ENCODE assay signal across 7 mouse cellular contexts in the genomic region with DNA sequence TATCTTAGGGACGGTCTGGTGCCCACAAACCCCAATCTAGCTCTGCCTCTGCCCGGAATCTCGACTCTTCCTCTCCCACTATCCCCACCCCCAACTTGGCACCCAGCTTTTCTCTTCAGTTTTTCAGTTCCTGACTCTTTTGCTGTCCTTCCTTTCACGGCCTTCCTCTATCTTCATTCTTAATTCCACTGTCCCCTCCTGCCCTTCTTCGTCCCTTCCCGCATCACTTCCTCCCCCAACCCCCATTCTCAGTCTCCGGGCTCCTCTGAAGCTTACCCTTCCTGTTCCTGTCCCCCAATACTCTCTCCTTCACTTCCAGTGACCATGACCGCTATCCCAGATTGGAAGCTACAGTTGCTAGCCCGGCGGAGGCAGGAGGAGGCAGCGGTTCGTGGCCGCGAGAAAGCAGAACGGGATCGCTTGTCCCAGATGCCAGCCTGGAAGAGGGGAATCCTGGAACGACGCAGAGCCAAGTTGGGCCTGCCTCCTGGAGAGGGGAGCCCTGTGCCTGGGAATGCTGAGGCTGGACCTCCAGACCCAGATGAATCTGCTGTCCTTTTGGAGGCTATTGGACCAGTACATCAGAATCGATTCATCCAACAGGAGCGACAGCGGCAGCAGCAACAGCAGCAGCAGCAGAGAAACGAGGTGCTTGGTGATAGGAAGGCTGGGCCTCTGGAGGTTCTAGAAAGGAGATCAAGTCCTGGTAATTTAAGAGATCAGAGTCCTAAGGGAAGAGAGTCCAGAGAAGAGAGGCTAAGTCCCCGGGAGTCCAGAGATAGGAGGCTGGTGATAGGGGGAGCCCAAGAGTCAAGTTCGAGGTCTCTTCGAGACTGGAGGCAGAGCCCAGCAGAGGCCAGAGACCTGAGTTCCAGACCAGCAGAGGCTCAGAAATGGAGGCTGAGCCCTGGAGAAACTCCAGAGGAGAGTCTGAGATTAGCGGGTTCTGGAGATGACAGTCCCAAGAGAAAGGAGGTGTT. TPM values are rescaled to one million over a fixed set of nuclear protein-coding genes. Genes with fewer than 3 reads are reported as not detected.
DNase-seq lines count a peak whose midpoint lies in the region; ATAC-seq and TF ChIP-seq lines count a peak whose summit lies in the region.

No protein-coding gene starts in this region.

- H3K9ac ChIP-seq in ES-Bruce4 (ENCODE audit: low read depth, poor library complexity, severe bottlenecking): peak overlapping the region; percentile 82
- H3K9ac ChIP-seq in forebrain, embryonic 15.5 days (replicated peaks): peak overlapping the region; percentile 89
- peak overlapping the region; percentile 77 for H3K9ac ChIP-seq in intestine, embryonic 16.5 days (ENCODE audit: low read depth, low read length)
- peak overlapping the region; percentile 79 for H3K9ac ChIP-seq in lung, embryonic 15.5 days

- H3K36me3 ChIP-seq in ES-Bruce4 (ENCODE audit: control insufficient read depth, insufficient read depth, low read length, poor library complexity, severe bottlenecking): no peaks in the 10 kb centered on the region
- peaks cover 5% of the 10 kb centered on the region for H3K36me3 ChIP-seq in forebrain, embryonic 15.5 days
- no peaks in the 10 kb centered on the region; the same call in 1 of the 2 replicates for H3K36me3 ChIP-seq in intestine, embryonic 16.5 days (ENCODE audit: control insufficient read depth, insufficient read depth, low read length)
- peaks cover 5% of the 10 kb centered on the region for H3K36me3 ChIP-seq in lung, embryonic 15.5 days

- TF ChIP-seq CTCF in ES-Bruce4 (IDR thresholded peaks at IDR 0.05; ENCODE audit: low read depth, low read length): peak; percentile 25

- peak overlapping the region; percentile 76 for H3K4me2 ChIP-seq in forebrain, embryonic 15.5 days (replicated peaks)
- peak overlapping the region; percentile 81 for H3K4me2 ChIP-seq in intestine, embryonic 16.5 days (ENCODE audit: low read depth, low read length)
- peak overlapping the region; percentile 90 for H3K4me2 ChIP-seq in lung, embryonic 15.5 days

- 8% methylated on average over 26 of the region's 26 CpGs for WGBS in forebrain, embryonic 15.5 days
- WGBS in intestine, embryonic 16.5 days: 16% methylated on average over 26 of the region's 26 CpGs
- WGBS in lung, embryonic 15.5 days: 4% methylated on average over 26 of the region's 26 CpGs

- H3K27me3 ChIP-seq in ES-Bruce4 (ENCODE audit: control insufficient read depth, insufficient read depth, low read length, poor library complexity, severe bottlenecking): no peaks in the 10 kb centered on the region
- H3K27me3 ChIP-seq in forebrain, embryonic 15.5 days: no peaks in the 10 kb centered on the region
- H3K27me3 ChIP-seq in intestine, embryonic 16.5 days (replicated peaks; ENCODE audit: control insufficient read depth, insufficient read depth, low read length): no peaks in the 10 kb centered on the region
- no peaks in the 10 kb centered on the region for H3K27me3 ChIP-seq in lung, embryonic 15.5 days

- H3K4me1 ChIP-seq in ES-Bruce4 (ENCODE audit: control insufficient read depth, insufficient read depth, low read length): peaks cover 5% of the 10 kb centered on the region
- H3K4me1 ChIP-seq in forebrain, embryonic 15.5 days: peaks cover 65% of the 10 kb centered on the region
- peaks cover 31% of the 10 kb centered on the region for H3K4me1 ChIP-seq in intestine, embryonic 16.5 days (ENCODE audit: control insufficient read depth, insufficient read depth, low read length)
- peaks cover 46% of the 10 kb centered on the region for H3K4me1 ChIP-seq in lung, embryonic 15.5 days

- TF ChIP-seq POLR2A in ES-Bruce4 (IDR thresholded peaks at IDR 0.05; ENCODE audit: insufficient read depth, low read length): no peak

- no peak for TF ChIP-seq EP300 in ES-Bruce4 (IDR thresholded peaks at IDR 0.05; ENCODE audit: insufficient read depth, low read depth, low read length)

- peak; percentile 42 for DNase-seq in ZHBTc4 (ENCODE audit: low read depth, low spot score)
- peak; percentile 42 for DNase-seq in retina, embryonic 14.5 days (ENCODE audit: low spot score)
- no peak for DNase-seq in layer of hippocampus, adult 9-11 months

- H3K4me3 ChIP-seq in ES-Bruce4 (ENCODE audit: low read depth, low read length): peak overlapping the region; percentile 91
- peak overlapping the region; percentile 64 for H3K4me3 ChIP-seq in forebrain, embryonic 15.5 days
- H3K4me3 ChIP-seq in intestine, embryonic 16.5 days (ENCODE audit: low read length): peak overlapping the region; percentile 62
- peak overlapping the region; percentile 73 for H3K4me3 ChIP-seq in lung, embryonic 15.5 days

- ATAC-seq in forebrain, embryonic 15.5 days (replicated peaks): no peak
- no peak for ATAC-seq in intestine, embryonic 16.5 days
- no peak for ATAC-seq in lung, embryonic 15.5 days (ENCODE audit: borderline replicate concordance, extremely low read depth, low FRiP score, low TSS enrichment)

- H3K9me3 ChIP-seq in ES-Bruce4 (replicated peaks; ENCODE audit: control insufficient read depth, insufficient read depth, low read length, poor library complexity, severe bottlenecking): no peaks in the 10 kb centered on the region
- no peaks in the 10 kb centered on the region for H3K9me3 ChIP-seq in forebrain, embryonic 15.5 days
- H3K9me3 ChIP-seq in intestine, embryonic 16.5 days (ENCODE audit: control insufficient read depth, low read length): 0 out of 2 replicates have a peak, but pooled peaks cover 4% of the 10 kb centered on the region
- H3K9me3 ChIP-seq in lung, embryonic 15.5 days: no peaks in the 10 kb centered on the region

- H3K27ac ChIP-seq in ES-Bruce4 (ENCODE audit: insufficient read depth, low read length): 0 out of 2 replicates have a peak overlapping the region, but pooled peaks have one; percentile 1
- peak overlapping the region; percentile 97 for H3K27ac ChIP-seq in forebrain, embryonic 15.5 days (replicated peaks)
- H3K27ac ChIP-seq in intestine, embryonic 16.5 days (ENCODE audit: low read length): peak overlapping the region; percentile 89
- peak overlapping the region; percentile 99 for H3K27ac ChIP-seq in lung, embryonic 15.5 days

RNA-seq across cellular contexts. Expression of gene Ppp1r18, which starts 1.8 kb away (rescaled TPM):
- 18.6 and 20.1 TPM in 2 replicates for polyA plus RNA-seq in ES-Bruce4 (2011; ENCODE audit: insufficient read depth, insufficient read length, low read depth, missing spikeins)
- polyA plus RNA-seq in forebrain, embryonic 15.5 days (2015; fragmentation: Nextera tagmentation; extraction: Ambion mirVana): 20.8 and 21.9 TPM in 2 replicates
- 19.3 and 19.4 TPM in 2 replicates for polyA plus RNA-seq in intestine, embryonic 16.5 days (2015; fragmentation: Nextera tagmentation; extraction: Ambion mirVana)
- 21.3 and 23.4 TPM in 2 replicates for polyA plus RNA-seq in lung, embryonic 15.5 days (2015; fragmentation: Nextera tagmentation; extraction: Ambion mirVana)

RNA-seq across cellular contexts. Expression of gene Nrm, which starts 6.1 kb away (rescaled TPM):
- polyA plus RNA-seq in ES-Bruce4 (2011; ENCODE audit: insufficient read depth, insufficient read length, low read depth, missing spikeins): 32.9 and 35.3 TPM in 2 replicates
- 24.5 and 28.3 TPM in 2 replicates for polyA plus RNA-seq in forebrain, embryonic 15.5 days (2015; fragmentation: Nextera tagmentation; extraction: Ambion mirVana)
- 47.7 and 51.7 TPM in 2 replicates for polyA plus RNA-seq in intestine, embryonic 16.5 days (2015; fragmentation: Nextera tagmentation; extraction: Ambion mirVana)
- polyA plus RNA-seq in lung, embryonic 15.5 days (2015; fragmentation: Nextera tagmentation; extraction: Ambion mirVana): 71.0 and 73.3 TPM in 2 replicates

RNA-seq across cellular contexts. Expression of gene Dhx16, which starts 12.4 kb away (rescaled TPM):
- polyA plus RNA-seq in ES-Bruce4 (2011; ENCODE audit: insufficient read depth, insufficient read length, low read depth, missing spikeins): 533 and 573 TPM in 2 replicates
- polyA plus RNA-seq in forebrain, embryonic 15.5 days (2015; fragmentation: Nextera tagmentation; extraction: Ambion mirVana): 36.3 and 38.0 TPM in 2 replicates
- polyA plus RNA-seq in intestine, embryonic 16.5 days (2015; fragmentation: Nextera tagmentation; extraction: Ambion mirVana): 36.0 and 38.3 TPM in 2 replicates
- 42.0 and 42.1 TPM in 2 replicates for polyA plus RNA-seq in lung, embryonic 15.5 days (2015; fragmentation: Nextera tagmentation; extraction: Ambion mirVana)

RNA-seq across cellular contexts. Expression of gene Mdc1, which starts 25.9 kb away (rescaled TPM):
- polyA plus RNA-seq in ES-Bruce4 (2011; ENCODE audit: insufficient read depth, insufficient read length, low read depth, missing spikeins): 131 and 147 TPM in 2 replicates
- 11.7 TPM in 2 replicates for polyA plus RNA-seq in forebrain, embryonic 15.5 days (2015; fragmentation: Nextera tagmentation; extraction: Ambion mirVana)
- 10.0 and 11.8 TPM in 2 replicates for polyA plus RNA-seq in intestine, embryonic 16.5 days (2015; fragmentation: Nextera tagmentation; extraction: Ambion mirVana)
- polyA plus RNA-seq in lung, embryonic 15.5 days (2015; fragmentation: Nextera tagmentation; extraction: Ambion mirVana): 24.1 and 24.7 TPM in 2 replicates

RNA-seq across cellular contexts. Expression of gene Tubb5, which starts 29.1 kb away (rescaled TPM):
- 1,430 and 1,461 TPM in 2 replicates for polyA plus RNA-seq in ES-Bruce4 (2011; ENCODE audit: insufficient read depth, insufficient read length, low read depth, missing spikeins)
- polyA plus RNA-seq in forebrain, embryonic 15.5 days (2015; fragmentation: Nextera tagmentation; extraction: Ambion mirVana): 1,924 and 1,932 TPM in 2 replicates
- polyA plus RNA-seq in intestine, embryonic 16.5 days (2015; fragmentation: Nextera tagmentation; extraction: Ambion mirVana): 559 and 622 TPM in 2 replicates
- polyA plus RNA-seq in lung, embryonic 15.5 days (2015; fragmentation: Nextera tagmentation; extraction: Ambion mirVana): 1,042 and 1,079 TPM in 2 replicates

Comparison
In these comparisons a context has a peak if more than half of its experiments do, and no peak if none do; other contexts are left out.
1. H3K27ac ChIP-seq: peak in every context shown above with its lines; median percentile 99 in lung, embryonic 15.5 days; 97 in forebrain, embryonic 15.5 days; 89 in intestine, embryonic 16.5 days; 1 in ES-Bruce4.
2. RNA of gene Dhx16, which starts 12.4 kb away (polyA plus RNA-seq): 533 to 573 TPM in ES-Bruce4; 42.0 to 42.1 TPM in lung, embryonic 15.5 days, 36.0 to 38.3 TPM in intestine, embryonic 16.5 days and 36.3 to 38.0 TPM in forebrain, embryonic 15.5 days; every median in the first group is over 10 times any median in the second.
3. Peak in every context shown above with its lines, with median percentiles within 50 percentile points of each other: H3K4me3 ChIP-seq, H3K9ac ChIP-seq and H3K4me2 ChIP-seq.